Mouse (Mus musculus) erythroblast, adult 5-6 weeks (primary cell): ENCODE data around the gene Wdr18. TPM values are rescaled to one million over a fixed set of nuclear protein-coding genes. Genes with fewer than 3 reads are reported as not detected.

Source experiments
- ATAC-seq: replicated peaks from 2 replicates; pipeline ENCODE4 v1.8.0; 2016; ENCODE audit warnings: moderate number of reproducible peaks, mild to moderate bottlenecking, moderate TSS enrichment, inconsistent platforms; ENCODE audit not compliant: poor library complexity, low FRiP score, severe bottlenecking
- total RNA-seq, 2 experiments: library from RNA; stranded (forward) in 1 of 2; stranded (reverse) in 1 of 2; fragments of 150-400 nt in 1 of 2; fragments of 200-764, 138-1000 nt in 1 of 2; gene quantifications; 2 replicates each; pipeline versions ENCODE4 v1.2.3 to v1.2.4; 2015 to 2017; ENCODE audit warnings: low replicate concordance in 2 of 2

Wdr18 gene
- total RNA-seq, 2 experiments from 2014 or later = 4.0 to 14.2 TPM

GRCm38 (mm10) chr10:79926491-79927323 is 33.2 kb upstream of the Wdr18 start, which contains the start of gene Arid3a:
Arid3a (plus strand) TSS chr10:79927043.
- ATAC-seq = peak; percentile 53

DNA sequence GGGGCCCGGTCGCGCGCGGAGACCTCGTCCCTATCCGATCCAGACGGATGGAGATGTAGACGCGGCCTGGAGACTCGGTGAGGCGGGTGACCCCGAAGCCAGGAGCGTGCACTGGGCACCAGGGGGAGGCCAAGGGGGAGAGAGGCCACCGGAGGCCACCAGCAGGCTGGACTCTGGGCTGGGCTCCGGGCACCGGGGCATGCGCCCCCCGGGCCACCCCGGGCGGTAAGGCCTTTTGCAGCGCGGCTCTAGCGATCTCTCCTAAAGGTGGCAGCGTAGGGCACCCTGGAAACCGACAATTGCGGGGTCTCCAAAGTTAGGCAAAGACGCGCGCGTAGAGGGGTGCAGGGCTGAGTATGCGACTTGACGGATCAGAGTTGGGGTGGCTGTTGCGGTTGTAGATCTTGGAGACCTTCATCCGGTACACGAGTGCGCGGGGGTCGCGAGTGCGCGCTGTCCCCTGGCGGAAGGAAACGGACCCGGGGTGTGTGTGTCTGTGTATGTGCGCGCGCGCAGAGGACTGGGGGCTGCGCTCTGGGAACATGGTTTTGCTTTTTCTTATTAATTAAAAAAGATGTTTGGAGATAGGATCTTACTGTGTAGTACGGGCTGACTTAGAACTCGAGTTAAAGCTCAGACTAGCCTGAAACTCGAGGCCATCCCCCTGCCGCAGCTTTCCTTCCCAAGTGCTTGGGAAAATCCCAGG is 32.5 kb upstream of the Wdr18 start:
- no peak for ATAC-seq

DNA sequence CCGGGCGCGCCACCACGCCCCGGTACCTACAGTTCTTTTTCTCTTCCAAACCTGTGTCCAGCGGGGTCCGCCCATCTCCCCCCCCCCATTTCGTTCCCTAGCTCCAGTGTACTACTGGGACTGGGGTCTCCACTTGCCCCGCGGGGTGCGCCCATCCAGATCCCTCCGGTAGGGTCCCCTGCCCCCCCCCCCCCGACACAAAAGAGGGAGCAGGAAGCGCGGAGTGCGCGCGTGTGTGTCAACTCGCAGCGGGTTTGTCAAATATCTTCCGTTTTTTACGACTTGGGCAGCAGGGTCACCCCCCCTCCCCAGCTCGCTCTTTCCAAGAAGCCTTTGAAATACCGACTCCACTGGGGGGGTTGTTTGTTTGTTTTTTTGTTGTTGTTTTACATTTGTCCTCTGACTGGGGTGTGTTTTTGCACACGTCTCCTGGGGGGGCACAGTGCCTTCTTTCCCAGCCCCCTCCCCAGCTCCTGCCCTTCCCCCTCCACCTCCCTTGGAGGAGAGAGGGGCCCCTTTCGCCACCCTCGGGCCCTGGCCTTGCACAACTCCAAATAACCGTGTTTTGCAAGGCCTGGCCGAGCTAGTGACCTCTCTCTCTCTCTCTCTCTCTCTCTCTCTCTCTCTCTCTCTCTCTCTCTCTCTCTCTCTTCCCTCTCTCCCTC is 31.8 kb upstream of the Wdr18 start:
- no peak for ATAC-seq

DNA sequence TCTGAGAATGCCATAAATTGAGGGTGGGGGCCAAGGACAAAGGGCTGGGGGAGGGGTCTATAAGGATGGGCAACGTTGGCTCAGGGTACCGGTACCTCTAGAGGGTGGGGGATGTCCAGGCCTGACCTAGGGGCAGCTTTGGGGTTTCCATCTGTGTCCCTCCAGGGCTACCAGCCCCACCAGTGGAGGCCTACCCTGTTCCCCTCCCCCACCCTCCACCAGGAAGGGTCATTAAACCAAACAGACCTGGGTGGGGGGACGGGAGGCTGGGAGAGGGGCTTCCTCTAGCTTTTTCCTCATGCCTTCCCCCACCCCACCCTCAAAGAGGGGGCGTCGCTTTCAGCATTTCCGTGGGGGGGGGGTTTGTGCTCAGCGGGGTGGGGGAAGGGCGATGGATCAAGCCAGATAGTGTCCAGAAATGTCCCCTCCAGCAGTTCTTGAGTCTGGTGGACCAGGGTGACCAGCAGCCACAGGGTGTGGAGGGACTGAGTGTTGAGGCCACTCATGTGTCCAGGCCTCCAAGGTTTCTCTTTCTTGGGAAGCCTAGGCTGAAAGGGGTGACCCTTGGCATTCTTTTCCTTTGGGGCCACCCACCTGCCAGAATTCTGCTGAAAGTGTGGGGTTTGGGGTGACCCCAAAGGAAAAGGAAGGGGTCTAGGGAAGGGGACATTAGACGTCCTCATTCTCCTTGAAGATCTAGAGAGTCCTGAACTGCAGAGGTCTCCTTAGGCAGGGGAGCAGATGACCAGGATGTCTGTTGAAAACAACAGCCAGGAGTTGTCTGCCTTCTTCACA is 30.8 kb upstream of the Wdr18 start:
- no peak for ATAC-seq

DNA sequence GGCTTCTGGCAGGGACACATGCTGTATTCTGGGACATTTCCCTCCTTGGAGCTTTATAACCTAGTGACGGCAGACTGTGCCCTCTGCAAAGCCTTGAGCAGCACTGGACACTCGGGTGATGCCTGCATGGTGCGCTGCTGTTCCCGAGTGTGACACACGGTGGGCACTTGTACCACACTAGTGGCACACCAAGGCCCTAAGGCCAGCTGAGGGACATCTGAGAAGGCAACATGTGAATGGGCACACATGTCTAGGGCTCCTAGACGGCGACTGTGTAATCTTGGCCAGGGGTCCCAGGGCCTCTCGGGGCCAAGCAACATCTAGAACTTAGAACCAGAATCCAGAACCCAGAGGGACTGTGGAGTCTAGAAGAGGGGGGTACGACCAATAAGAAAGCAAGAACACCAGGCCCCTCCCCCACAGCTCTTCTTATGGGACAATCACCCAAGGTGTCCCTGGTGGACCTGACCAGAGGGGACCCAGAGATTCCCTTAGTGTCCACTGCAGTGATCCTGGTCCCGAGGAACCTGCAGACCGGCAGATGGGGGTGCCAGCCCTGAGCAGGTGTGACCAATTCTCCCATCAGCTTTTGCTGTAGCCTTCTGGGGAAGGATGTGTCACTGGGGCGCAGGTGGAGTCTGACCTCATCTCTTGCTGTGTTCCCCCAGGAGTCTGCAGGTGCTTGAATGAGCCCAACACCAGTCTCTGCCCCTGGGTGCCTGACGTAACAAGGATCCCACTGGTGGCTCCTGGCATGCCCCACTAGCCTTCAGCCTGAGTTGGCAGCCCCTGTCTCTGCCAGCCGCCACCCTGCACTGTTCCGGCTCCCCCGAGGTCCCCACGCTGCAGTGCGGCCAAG is 29.8 kb upstream of the Wdr18 start:
- ATAC-seq = no peak

- no peak for ATAC-seq
These were observed 29.1 kb upstream of the Wdr18 start for GRCm38 (mm10) chr10:79930826-79931186.

DNA sequence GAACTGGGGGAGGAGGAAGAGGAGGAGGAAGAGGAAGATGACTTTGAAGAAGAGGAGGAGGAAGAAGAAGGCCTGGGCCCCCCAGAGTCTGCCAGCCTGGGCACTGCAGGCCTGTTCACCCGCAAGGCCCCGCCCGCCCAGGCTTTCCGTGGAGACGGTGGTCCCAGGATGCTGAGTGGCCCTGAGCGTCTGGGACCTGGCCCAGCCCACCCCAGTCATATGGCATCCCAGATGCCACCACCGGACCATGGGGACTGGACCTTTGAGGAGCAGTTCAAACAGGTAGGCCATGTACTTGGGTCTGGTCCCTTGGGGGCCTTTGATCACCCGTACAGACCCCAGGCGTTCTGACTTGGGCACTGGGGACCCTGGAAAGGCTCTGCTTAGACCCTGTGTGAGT is 28.2 kb upstream of the Wdr18 start:
- no peak for ATAC-seq

GRCm38 (mm10) chr10:79932736-79933135 is 27.2 kb upstream of the Wdr18 start:
- ATAC-seq = no peak

GRCm38 (mm10) chr10:79933145-79933679 is 26.7 kb upstream of the Wdr18 start:
- no peak for ATAC-seq

- no peak for ATAC-seq
These were observed 26.1 kb upstream of the Wdr18 start for GRCm38 (mm10) chr10:79933861-79934260.

- ATAC-seq = no peak
These were observed 25.7 kb upstream of the Wdr18 start for GRCm38 (mm10) chr10:79934272-79934721.

DNA sequence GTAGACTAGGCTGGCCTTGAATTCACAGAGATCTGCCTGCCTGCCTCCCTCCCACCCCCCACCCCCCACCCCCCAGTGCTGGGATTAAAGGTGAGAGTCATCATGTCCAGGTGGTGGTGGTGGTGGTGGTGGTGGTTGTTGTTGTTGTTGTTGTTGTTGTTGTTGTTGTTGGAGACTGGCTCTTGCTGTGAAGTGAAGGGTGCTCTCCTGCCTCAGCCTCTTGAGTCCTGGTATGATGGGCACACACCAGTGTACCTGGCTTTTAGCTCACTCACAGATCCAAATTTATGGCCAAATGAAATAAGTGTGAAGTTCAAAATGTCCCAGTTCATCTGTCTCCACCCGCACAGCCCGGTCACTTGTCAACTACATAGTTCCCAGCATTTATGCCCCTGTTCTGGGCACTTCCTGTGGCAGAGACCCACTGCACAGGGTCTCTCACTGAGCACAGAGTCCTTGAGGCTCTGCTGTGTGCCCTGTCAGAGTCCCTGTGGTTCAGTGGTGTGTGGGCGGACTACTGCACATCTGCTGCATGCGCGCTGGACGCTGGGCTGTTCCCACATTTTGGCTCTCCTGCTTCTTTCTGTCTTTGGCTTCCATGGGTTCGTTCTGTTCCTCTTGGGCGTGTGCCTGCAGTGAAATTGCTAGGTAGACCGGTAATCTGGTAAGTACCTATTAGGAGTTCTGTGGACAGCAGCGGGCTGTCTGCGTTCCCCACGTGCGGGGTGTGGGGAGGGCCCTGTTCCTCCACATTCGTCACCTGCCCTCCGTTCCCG is 25.0 kb upstream of the Wdr18 start:
- ATAC-seq = no peak

- peak; percentile 22 for ATAC-seq
These were observed 23.6 kb upstream of the Wdr18 start for GRCm38 (mm10) chr10:79936284-79936910.

- peak; percentile 82 for ATAC-seq
These were observed 23.0 kb upstream of the Wdr18 start for GRCm38 (mm10) chr10:79936911-79937441.

GRCm38 (mm10) chr10:79937775-79938526 is 22.0 kb upstream of the Wdr18 start:
- ATAC-seq = peak; percentile 33

- ATAC-seq = no peak
These were observed 19.2 kb upstream of the Wdr18 start for GRCm38 (mm10) chr10:79940749-79941148.

- ATAC-seq = no peak
These were observed 17.0 kb upstream of the Wdr18 start for GRCm38 (mm10) chr10:79942988-79943387.
